In genomic region chr9:86572636-86573291, GRCm38 (mm10) we compare ENCODE assay signal across 8 mouse cellular contexts. TPM values are rescaled to one million over a fixed set of nuclear protein-coding genes. Genes with fewer than 3 reads are reported as not detected.
A peak's percentile ranks its signal among the peaks of the same experiment; 100 is the strongest.
DNase-seq lines count a peak whose midpoint lies in the region; ATAC-seq and TF ChIP-seq lines count a peak whose summit lies in the region.

No protein-coding gene starts in this region.

- H3K36me3 ChIP-seq in embryonic facial prominence, embryonic 14.5 days (ENCODE audit: control insufficient read depth, insufficient read depth, low read length) = peaks cover 18% of the 10 kb centered on the region
- H3K36me3 ChIP-seq in limb, embryonic 14.5 days (ENCODE audit: control insufficient read depth, insufficient read depth, low read length) = peaks cover 12% of the 10 kb centered on the region
- H3K36me3 ChIP-seq in midbrain, embryonic 16.5 days (ENCODE audit: control insufficient read depth, insufficient read depth, low read length) = 0 out of 2 replicates have a peak, but pooled peaks cover 2% of the 10 kb centered on the region
- H3K36me3 ChIP-seq in spleen, adult 2 months (ENCODE audit: control insufficient read depth, insufficient read depth, low read length) = peaks cover under 1% of the 10 kb centered on the region

- TF ChIP-seq POLR2A in limb, embryonic 14.5 days (IDR thresholded peaks at IDR 0.05; ENCODE audit: borderline replicate concordance, extremely low read depth, insufficient read depth, insufficient read length) = no peak
- TF ChIP-seq POLR2A in spleen, adult 2 months (IDR thresholded peaks at IDR 0.05; ENCODE audit: low read depth, low read length) = no peak

- DNase-seq in 416B (ENCODE audit: low read depth) = peak; percentile 91
- DNase-seq in adrenal gland, postnatal 25 days = peak; percentile 79
- DNase-seq in embryonic facial prominence, embryonic 14.5 days (ENCODE audit: low spot score) = peak; percentile 88
- peak; percentile 66 to 71 for DNase-seq in heart, adult 9 months (ENCODE audit: low spot score in 2 of 2)
- DNase-seq in kidney, adult 9 months = peak; percentile 89
- peak; percentile 66 for DNase-seq in limb, embryonic 14.5 days (ENCODE audit: low spot score)
- DNase-seq in spleen, adult 2 months (ENCODE audit: low read depth in 1 of 2, low spot score in 2 of 2) = peak; percentile 68 to 85

- H3K9ac ChIP-seq in embryonic facial prominence, embryonic 14.5 days (ENCODE audit: low read depth, low read length) = peak overlapping the region; percentile 82
- H3K9ac ChIP-seq in limb, embryonic 14.5 days (ENCODE audit: low read depth, low read length, severe bottlenecking) = no peak overlapping the region
- peak overlapping the region; percentile 74 for H3K9ac ChIP-seq in midbrain, embryonic 16.5 days (ENCODE audit: low read depth, low read length)

- H3K9me3 ChIP-seq in embryonic facial prominence, embryonic 14.5 days (ENCODE audit: control insufficient read depth, low read length) = no peaks in the 10 kb centered on the region
- H3K9me3 ChIP-seq in limb, embryonic 14.5 days (ENCODE audit: control insufficient read depth, low read length) = no peaks in the 10 kb centered on the region
- H3K9me3 ChIP-seq in midbrain, embryonic 16.5 days (replicated peaks; ENCODE audit: control insufficient read depth, low read length, poor library complexity, severe bottlenecking) = no peaks in the 10 kb centered on the region

- 11% methylated on average over 13 of the region's 13 CpGs for WGBS in embryonic facial prominence, embryonic 14.5 days
- 12% methylated on average over 13 of the region's 13 CpGs for WGBS in limb, embryonic 14.5 days
- 5% methylated on average over 13 of the region's 13 CpGs for WGBS in midbrain, embryonic 16.5 days
- WGBS in spleen, adult 2 months = 4% methylated on average over 13 of the region's 13 CpGs

- no peak for ATAC-seq in embryonic facial prominence, embryonic 14.5 days (ENCODE audit: low read depth)
- no peak for ATAC-seq in limb, embryonic 14.5 days (ENCODE audit: low FRiP score, low read depth)
- ATAC-seq in midbrain, embryonic 16.5 days = no peak

- TF ChIP-seq CTCF in spleen, adult 2 months (IDR thresholded peaks at IDR 0.05; ENCODE audit: extremely low read depth, insufficient read depth, insufficient read length, insufficient replicate concordance) = peak; percentile 63; the same call in 1 of the 2 replicates

- H3K27me3 ChIP-seq in embryonic facial prominence, embryonic 14.5 days (replicated peaks; ENCODE audit: control insufficient read depth, insufficient read depth, low read length) = no peaks in the 10 kb centered on the region
- H3K27me3 ChIP-seq in limb, embryonic 14.5 days (ENCODE audit: control insufficient read depth, insufficient read depth, low read length) = no peaks in the 10 kb centered on the region
- no peaks in the 10 kb centered on the region for H3K27me3 ChIP-seq in midbrain, embryonic 16.5 days (ENCODE audit: control insufficient read depth, insufficient read depth, low read depth, low read length)
- H3K27me3 ChIP-seq in spleen, adult 2 months (ENCODE audit: control insufficient read depth, insufficient read depth, low read length) = no peaks in the 10 kb centered on the region

- H3K27ac ChIP-seq in embryonic facial prominence, embryonic 14.5 days (replicated peaks; ENCODE audit: low read depth, low read length) = no peak overlapping the region
- H3K27ac ChIP-seq in limb, embryonic 14.5 days (replicated peaks; ENCODE audit: low read depth, low read length) = no peak overlapping the region
- H3K27ac ChIP-seq in midbrain, embryonic 16.5 days (ENCODE audit: low read length) = no peak overlapping the region
- no peak overlapping the region for H3K27ac ChIP-seq in spleen, adult 2 months (ENCODE audit: insufficient read depth, low read length)

- H3K4me2 ChIP-seq in embryonic facial prominence, embryonic 14.5 days (ENCODE audit: low read depth, low read length) = peak overlapping the region; percentile 99
- peak overlapping the region; percentile 97 for H3K4me2 ChIP-seq in limb, embryonic 14.5 days (replicated peaks; ENCODE audit: low read depth, low read length, severe bottlenecking)
- peak overlapping the region; percentile 99 for H3K4me2 ChIP-seq in midbrain, embryonic 16.5 days (ENCODE audit: low read length)

- peak overlapping the region; percentile 81 for H3K4me3 ChIP-seq in embryonic facial prominence, embryonic 14.5 days (ENCODE audit: low read depth, low read length)
- H3K4me3 ChIP-seq in limb, embryonic 14.5 days (replicated peaks; ENCODE audit: low read length) = peak overlapping the region; percentile 71
- H3K4me3 ChIP-seq in midbrain, embryonic 16.5 days (ENCODE audit: low read depth, low read length) = peak overlapping the region; percentile 68
- H3K4me3 ChIP-seq in spleen, adult 2 months (ENCODE audit: extremely low read depth, insufficient read depth, insufficient read length) = peak overlapping the region; percentile 94

- H3K4me1 ChIP-seq in embryonic facial prominence, embryonic 14.5 days (ENCODE audit: control insufficient read depth, insufficient read depth, low read length) = peaks cover 15% of the 10 kb centered on the region
- H3K4me1 ChIP-seq in limb, embryonic 14.5 days (ENCODE audit: control insufficient read depth, insufficient read depth, low read length) = peaks cover 8% of the 10 kb centered on the region
- peaks cover 15% of the 10 kb centered on the region for H3K4me1 ChIP-seq in midbrain, embryonic 16.5 days (ENCODE audit: control insufficient read depth, insufficient read depth, low read length)
- H3K4me1 ChIP-seq in spleen, adult 2 months (ENCODE audit: control insufficient read depth, insufficient read depth, insufficient read length) = no peaks in the 10 kb centered on the region

RNA-seq across cellular contexts. Expression of gene Rwdd2a, which starts 1.0 kb away (rescaled TPM):
- total RNA-seq in adrenal gland, postnatal 25 days (2021) = 5.6 and 11.0 TPM in 2 replicates
- 3.6 and 4.7 TPM in 2 replicates for polyA plus RNA-seq in embryonic facial prominence, embryonic 14.5 days (2014; fragmentation: Nextera tagmentation; extraction: Ambion mirVana)
- polyA plus RNA-seq in limb, embryonic 14.5 days (2012; rRNA removed) = 1.7 and 2.2 TPM in 2 replicates
- polyA plus RNA-seq in limb, embryonic 14.5 days (2014; fragmentation: Nextera tagmentation; extraction: Ambion mirVana) = 3.5 and 4.5 TPM in 2 replicates
- polyA plus RNA-seq in midbrain, embryonic 16.5 days (2015; fragmentation: Nextera tagmentation; extraction: Ambion mirVana) = 22.3 and 30.9 TPM in 2 replicates
- 0.96 and 1.3 TPM in 2 replicates for polyA plus RNA-seq in spleen, adult 2 months (2012; rRNA removed)

RNA-seq across cellular contexts. Expression of gene Pgm3, which starts 1.1 kb away (rescaled TPM):
- total RNA-seq in adrenal gland, postnatal 25 days (2021) = 36.6 and 40.3 TPM in 2 replicates
- 38.9 and 39.5 TPM in 2 replicates for polyA plus RNA-seq in embryonic facial prominence, embryonic 14.5 days (2014; fragmentation: Nextera tagmentation; extraction: Ambion mirVana)
- polyA plus RNA-seq in limb, embryonic 14.5 days (2012; rRNA removed) = 19.6 and 23.1 TPM in 2 replicates
- polyA plus RNA-seq in limb, embryonic 14.5 days (2014; fragmentation: Nextera tagmentation; extraction: Ambion mirVana) = 33.6 and 37.9 TPM in 2 replicates
- 32.8 and 36.7 TPM in 2 replicates for polyA plus RNA-seq in midbrain, embryonic 16.5 days (2015; fragmentation: Nextera tagmentation; extraction: Ambion mirVana)
- polyA plus RNA-seq in spleen, adult 2 months (2012; rRNA removed) = 2.2 TPM in 2 replicates
